Mouse (Mus musculus) layer of hippocampus, adult 18-20 months (tissue): Measurements from ENCODE around the gene Ccdc71l. TPM values are rescaled to one million over a fixed set of nuclear protein-coding genes. Genes with fewer than 3 reads are reported as not detected.

Experiments used
- DNase-seq, 2 experiments: peaks; one replicate each; pipeline ENCODE4 v3.0.0; 2022; ENCODE audit warnings: low spot score in 2 of 2
- long read RNA-seq: library from polyadenylated mRNA; stranded (forward); transcript quantifications from one replicate; pipeline ENCODE4 v2.0.0, GENCODE M21; 2021
- total RNA-seq, 2 experiments: library from RNA; stranded (reverse); gene quantifications; 2 replicates each; pipeline ENCODE4 v1.2.3; 2021

The Ccdc71l gene
- total RNA-seq: 10 to 100 TPM; 31.3 to 32.5 TPM
- long read RNA-seq, full-length matches to known transcripts: 70 of 70 reads
- long read RNA-seq, partial matches to known transcripts: 0 of 70 reads
- long read RNA-seq, other reads (novel, unspliced or antisense): 0 of 70 reads

DNA sequence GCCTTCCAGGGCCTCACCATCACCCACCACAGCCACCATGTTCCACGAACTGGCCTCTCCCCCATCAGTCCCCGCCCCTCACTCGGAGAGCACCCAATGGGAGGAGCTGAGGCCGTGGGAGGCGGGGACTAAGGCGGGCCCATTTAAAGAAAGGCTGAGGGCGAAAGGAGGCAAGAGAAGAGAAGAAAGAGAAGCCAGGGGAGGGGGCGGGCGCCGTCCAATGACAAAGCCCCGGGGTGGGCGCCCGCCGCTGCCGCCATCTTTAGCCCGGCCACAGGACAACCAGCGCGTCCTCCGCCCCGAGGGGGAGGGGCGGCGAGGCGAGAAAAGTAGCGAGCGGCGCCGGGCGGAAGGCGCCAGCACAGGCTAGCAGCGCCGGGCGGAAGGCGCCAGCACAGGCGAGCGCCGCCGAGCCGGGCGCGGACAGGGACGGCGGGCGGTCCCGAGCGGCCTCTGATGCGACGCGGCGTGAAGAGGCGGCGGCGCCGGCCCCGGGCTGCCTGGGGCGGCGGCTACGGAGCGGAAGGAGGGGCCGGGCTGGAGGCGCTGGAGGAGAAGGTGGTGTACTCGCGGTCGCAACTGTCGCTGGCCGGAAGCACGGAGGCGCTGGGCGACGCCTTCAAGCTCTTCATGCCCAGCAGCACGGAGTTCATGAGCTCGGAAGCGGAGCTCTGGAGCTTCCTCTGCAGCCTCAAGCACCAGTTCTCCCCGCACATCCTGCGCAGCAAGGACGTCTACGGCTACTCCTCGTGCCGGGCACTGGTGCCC is at the start of gene Ccdc71l:
Gene Ccdc71l, plus strand, starts transcription at position 177 of the 768 bp plus-strand sequence.
- peak; percentile 80 to 86 for DNase-seq

DNA sequence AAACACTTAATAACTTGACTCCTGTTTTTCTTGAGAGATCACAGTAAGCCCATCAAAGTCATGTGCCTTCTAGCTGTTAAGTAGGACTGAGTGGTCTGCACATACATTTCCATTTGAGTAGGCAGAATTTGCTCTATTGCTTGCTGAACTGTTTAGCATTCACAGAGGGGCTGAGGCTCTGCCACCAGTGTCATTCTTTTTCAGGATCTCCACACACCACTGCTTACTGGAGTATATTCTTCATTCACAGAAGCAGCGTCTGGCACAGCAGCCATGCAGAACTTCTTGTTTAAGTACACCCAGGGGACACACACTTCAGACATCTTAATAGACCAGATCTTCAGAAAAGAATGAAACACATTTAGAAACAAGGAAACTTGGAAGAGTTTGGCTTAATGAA is 39.4 kb upstream of the Ccdc71l start:
- DNase-seq: no peak

DNA sequence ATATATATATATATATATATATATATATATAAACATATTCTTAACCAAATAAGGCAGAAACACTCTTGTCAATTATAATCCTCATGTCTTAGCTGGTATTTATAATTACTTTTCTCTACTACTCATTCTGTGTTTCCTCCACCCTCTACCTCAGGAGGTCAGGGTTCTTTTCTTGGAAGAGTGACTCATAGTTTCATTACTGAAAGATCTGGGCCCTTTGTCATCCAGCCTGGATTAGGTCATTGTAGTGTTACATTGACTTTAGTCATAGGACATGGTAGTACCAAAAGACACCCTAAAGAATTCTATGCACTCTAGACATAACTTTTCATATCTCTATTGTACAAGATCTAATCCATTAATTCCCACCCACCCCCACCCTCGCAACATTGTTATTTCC is 35.0 kb upstream of the Ccdc71l start:
- no peak for DNase-seq

DNA sequence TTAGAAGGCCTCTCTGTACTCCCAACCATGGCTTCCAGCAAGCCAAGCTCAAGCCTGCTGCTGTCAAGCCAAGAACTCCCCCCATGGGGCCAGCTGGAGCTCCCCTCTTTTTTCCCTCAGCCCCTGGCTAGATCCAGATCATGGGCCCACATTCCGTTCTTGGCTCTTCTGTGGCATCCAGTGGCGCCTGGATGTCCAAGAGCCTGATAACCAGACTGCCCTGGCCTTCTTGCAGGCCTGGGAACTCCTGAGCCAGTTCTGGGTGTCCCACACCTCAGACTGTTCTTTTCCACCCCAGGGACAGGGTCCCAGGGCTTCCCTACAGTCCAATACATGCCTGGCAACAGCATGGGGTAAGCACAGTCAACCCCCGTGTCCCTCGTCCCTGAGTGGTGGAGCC is 32.4 kb upstream of the Ccdc71l start:
- DNase-seq: no peak

DNA sequence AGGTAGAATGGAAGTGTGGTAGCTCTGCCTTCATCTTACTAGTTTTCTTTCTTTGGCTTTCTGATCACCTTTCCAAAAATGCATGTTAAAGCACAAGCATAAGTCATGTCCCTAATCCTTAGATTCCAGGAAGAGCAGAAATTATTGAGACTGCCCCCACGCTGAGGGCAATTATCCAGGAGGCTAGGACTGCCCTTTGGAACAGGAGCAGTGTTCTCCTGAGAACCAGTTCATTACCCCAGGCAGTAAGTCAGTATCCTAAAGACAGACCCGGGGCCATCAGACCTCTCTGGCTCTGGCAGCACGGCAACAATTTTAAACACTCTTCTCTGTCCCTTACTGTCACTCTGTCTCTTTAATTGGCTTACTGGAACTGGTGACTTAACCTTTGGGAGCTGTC is 30.0 kb upstream of the Ccdc71l start:
- DNase-seq: no peak

DNA sequence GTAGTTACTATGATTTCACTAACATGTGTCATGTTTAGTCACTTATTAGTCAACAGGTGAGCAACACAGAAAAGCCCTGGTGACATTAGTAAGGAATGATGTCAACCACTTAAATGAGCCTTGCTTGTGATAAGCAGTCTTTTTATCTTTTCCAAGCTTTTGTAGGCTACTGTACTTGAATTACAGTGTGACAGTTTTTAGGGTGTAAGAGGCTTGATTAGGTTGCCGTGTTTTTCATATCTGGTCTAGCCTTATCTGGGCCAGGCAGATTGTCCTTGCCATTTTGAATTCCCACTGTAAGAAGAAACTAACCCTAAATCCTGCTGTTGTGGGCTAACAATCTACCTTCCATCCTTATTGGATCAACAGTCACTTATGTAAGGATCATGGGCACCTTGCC is 26.6 kb upstream of the Ccdc71l start:
- DNase-seq: no peak

DNA sequence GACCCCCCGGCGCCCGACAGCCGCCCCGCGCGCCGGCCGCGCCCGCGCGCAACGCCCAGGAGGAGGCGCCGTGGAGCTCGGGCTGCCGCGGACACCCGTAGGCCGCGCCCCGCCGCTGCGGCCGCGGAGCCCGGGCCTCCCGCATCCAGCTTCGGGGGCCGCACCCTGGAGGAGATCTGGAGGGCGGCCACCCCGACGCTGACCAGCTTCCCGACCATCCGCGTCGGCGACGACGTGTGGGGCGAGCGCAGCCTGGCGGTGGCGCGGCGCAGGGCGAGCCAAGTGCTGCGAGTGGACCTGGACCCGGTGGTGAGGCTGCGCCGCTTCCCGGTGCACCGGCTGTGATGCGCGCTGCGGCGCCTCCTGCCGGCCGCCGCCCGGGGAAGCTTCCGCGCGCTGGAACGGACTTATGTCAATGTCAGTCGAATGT is 807 bp downstream of the Ccdc71l start:
- peak; percentile 80 to 92 for DNase-seq

DNA sequence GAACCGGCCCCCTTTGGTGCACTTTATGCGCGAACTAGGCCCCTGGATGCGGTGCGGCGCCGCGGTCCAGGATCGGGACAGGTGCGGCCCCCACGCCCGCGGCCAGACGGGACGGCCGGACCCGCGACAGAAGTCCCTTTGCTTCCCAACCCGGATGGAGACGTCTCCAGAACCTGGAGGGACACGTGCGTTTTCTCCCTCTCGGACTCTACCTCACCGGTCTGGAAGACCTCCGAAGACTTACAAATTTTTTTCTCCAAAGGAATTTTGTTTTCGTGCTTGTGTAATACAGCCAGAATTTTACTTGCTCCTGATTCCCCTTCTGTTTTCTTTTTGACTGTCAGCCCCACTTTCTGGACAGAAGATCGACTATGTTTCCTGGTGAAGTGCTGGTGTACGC is 1.2 kb downstream of the Ccdc71l start:
- DNase-seq: no peak

DNA sequence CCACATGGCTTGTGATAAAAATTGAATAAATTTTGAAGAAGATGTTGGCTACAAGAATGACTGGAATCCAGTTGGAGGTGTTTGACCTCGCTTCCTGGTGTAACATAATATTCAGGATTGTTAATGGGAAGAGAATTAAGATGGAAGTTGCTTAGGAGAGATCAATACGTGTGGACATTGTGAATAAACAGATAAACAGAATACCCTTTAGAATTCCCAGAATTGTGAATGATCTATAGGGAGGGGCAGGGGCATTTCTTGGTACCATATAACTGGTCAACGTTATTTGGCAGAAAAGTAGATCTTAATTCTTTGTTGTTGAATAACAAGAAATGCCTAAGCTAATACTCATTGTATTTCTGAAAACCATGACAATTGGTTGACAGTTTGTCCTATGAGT is 2.0 kb downstream of the Ccdc71l start:
- no peak for DNase-seq

DNA sequence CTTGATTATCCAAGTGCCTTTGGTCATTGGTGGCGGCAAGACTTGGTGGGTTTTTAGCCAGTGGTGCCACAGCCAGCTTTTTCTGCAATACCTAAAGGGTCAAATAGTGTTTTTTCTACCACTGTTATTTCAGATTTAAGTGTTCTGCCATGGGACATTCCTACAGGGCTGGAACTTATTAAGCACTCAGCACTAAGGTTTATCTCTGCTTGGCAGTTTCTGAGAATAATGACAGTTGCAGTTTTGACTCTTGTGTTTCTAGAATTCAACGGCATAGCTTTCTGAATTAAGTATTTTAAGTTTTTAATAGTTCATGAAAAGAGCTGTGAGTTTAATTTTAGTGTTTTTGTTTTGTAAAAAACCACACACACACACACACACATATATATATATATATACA is 2.5 kb downstream of the Ccdc71l start:
- no peak for DNase-seq

DNA sequence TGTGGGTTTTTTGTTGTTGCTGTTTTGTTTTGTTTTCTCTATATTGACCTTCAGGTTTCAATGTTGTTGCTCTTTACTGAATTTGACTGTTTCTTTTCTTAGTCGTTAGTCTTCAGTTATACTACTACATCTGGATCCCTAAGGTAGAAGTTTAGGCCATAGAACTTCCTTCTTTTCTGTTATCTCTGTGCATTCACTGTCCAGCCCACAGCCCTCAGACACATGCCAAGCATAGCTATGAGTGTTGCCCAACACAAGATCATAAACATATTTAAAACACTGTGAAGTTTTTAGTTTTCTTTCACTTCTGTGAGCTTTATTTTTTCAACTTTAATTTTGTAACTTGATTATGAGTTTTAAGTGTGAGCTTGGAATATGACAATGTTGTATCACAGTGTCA is 41.0 kb downstream of the Ccdc71l start:
- DNase-seq: no peak

DNA sequence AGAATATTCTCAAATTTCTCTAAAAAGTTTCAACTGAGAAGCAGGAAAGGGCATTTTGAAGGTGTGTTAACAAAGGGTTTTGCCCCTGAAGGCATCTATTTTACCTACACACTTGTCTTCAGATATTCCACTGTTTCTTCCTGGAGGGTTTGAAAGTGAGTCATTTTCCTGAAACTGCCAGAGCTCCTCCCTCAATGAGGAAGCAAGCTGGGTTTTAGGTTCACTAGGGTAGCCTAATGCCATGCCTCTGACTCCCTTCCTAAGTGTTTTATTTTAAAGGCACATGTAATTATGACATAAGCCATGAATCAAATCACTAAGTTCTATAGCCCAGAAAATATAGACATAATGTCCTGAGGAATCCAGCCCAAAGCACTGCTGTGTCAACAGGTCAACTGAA is 49.3 kb downstream of the Ccdc71l start:
- no peak for DNase-seq

DNA sequence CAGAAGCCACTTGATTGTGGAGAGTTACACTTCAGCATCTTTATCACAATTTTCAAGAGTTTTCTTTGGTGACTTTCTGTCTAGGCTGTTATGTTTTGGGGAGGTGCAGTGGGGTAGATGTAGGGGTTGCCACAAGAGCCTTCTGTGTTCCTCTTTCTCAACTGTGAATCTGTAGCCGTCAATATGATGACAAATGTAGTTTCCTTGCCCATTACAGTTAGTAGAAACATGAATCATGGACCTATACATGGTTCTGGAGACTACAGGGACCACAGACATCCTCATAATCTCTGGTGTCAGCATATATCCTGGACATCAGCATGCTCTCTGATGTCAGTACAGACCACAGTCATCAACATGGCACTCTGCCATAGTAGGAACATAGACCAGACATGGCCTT is 52.5 kb downstream of the Ccdc71l start:
- no peak for DNase-seq

Other genes starting within 250 kb of the Ccdc71l start
- gene Pik3cg, start 170.0 kb upstream of the Ccdc71l start, total RNA-seq: 1 to 10 TPM; 3.3 to 4.1 TPM